Mouse (Mus musculus): ENCODE data around the gene Olfr1051.
"Not testable (repeated sequence)": the region's sequence is repeated elsewhere in the genome, so short reads cannot be mapped to it uniquely, and the experiment has no call there.

Gene Olfr1051

DNA sequence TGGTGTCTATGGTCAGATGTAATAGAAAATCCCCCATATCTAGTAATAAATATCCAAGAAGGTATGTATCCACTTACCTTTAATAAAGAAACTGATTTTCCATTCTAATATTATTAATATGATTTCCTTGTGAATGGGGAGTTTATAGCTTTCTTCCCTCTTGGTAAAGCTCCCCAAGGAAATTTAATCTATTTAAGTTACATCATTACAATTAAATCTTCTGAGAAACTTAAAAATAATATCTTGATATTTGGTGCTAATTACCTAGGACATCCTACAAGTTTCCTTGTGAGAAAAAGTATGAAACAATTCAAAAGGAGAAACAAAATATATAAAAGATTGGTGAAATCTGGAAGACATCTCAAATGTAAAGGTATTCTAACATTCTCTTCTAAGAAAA is at the start of gene Olfr1051:
TSS of gene Olfr1051 (minus strand) at position 101 of the 400 bp plus-strand sequence.
- DNase-seq = not testable (repeated sequence)

DNA sequence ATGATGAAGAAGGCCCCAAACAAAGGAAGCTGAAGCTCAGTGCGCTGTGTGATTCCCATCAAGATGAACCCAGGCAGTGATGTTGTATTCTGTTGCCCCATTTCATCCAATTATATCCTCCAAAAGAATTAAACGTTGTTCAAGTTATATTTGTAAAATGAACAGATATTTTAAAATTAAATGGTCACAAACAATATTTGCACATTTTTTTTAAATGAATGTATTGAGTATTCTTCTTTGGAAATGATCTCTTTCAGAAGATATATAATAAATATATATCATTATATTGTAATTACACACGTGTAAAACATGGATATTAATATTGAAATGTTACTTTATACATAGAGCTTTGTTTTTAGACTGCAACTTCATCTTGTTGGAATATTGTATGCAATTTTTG is 36.3 kb upstream of the Olfr1051 start, which contains the start of gene Olfr1053:
TSS of gene Olfr1053 (minus strand) at position 101 of the 400 bp plus-strand sequence.
- no peak for DNase-seq

DNA sequence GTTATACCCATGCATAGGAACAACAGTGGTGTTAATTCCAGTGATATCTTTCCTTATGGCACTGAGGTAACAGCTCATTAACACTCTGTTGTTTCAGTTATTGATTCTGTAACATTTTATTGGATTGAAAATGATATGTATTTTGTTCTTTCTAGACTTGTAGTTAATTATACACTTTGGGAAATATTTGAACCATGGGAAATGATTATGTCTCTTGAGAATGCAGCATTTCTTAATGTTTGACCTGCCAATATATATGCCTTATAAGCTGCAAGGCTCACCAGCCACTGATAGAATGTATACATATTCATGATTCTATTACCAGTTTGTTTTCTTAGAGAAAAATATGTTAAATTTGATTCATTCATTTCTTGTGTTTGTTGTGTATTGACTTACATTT is 13.3 kb upstream of the Olfr1051 start, which contains the start of gene Olfr1052:
TSS of gene Olfr1052 (plus strand) at position 301 of the 400 bp plus-strand sequence.
- no peak for DNase-seq

DNA sequence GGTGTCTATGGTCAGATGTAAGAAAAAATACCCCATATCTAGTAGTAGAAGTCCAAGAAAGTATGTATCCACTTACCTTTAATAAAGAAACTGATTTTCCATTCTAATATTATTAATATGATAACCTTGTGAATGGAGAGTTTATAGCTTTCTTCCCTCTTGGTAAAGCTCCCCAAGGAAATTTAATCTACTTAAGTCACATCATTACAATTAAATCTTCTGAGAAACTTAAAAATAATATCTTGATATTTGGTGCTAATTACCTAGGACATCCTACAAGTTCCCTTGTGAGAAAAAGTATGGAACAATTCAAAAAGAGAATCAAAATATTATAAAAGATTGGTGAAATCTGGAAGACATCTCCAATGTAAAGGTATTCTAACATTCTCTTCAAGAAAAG is 20.7 kb downstream of the Olfr1051 start, which contains the start of gene Olfr1049:
TSS of gene Olfr1049 (minus strand) at position 101 of the 400 bp plus-strand sequence.
- not testable (repeated sequence) for DNase-seq

DNA sequence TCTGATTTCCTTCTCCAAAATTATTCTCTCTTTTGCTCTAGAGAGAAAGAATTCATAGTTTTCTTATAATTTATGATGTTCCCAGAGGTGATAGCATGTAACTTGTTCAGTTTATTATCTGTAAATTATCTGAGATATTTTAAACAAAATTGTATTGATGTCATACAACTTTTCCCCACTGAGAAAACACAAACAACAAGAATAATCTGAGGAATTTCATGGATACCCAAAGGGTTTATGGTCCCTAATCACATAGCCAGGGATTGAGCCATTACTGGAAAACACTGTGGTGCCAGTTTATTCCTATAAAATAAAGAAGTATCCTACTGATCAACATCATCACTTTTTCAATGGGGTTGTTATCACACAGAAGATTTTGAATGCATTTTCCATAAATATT is 38.7 kb downstream of the Olfr1051 start, which contains the start of gene Olfr1048:
TSS of gene Olfr1048 (minus strand) at position 101 of the 400 bp plus-strand sequence.
- no peak for DNase-seq

DNA sequence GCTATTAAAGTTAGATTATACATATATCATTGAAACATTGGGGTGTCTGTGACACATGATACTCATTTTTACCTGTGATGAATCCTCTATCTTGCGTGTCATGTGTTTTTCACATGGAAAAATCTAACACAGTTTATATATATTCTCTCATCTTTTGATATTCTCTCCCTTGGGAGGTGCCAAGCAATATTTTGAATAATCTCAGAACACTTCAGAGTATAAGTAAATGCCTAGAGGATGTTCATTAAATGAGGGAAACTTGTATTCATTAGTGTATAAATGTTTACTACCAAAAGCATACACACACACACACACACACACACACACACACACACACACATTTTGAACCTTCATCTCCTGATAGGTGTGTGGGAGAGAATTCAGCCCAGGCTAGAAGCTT is 47.6 kb downstream of the Olfr1051 start, which contains the start of gene Olfr1047:
TSS of gene Olfr1047 (minus strand) at position 101 of the 400 bp plus-strand sequence.
- DNase-seq = no peak

Data from embryo, embryonic 11 days (tissue).